Mouse (Mus musculus) liver, adult 10 weeks (tissue): ENCODE measurements around the gene Gm5150. TPM values are rescaled to one million over a fixed set of nuclear protein-coding genes. Genes with fewer than 3 reads are reported as not detected.

Source experiments
- polyA plus RNA-seq: library from polyadenylated mRNA; stranded (reverse); fragments of 350-450 nt; fragmentation: Illumina TruSeq; extraction: RNeasy Lipid Tissue Mini Kit (QIAGEN cat#74804); gene quantifications from one replicate; pipeline ENCODE4 v1.2.3, GENCODE M21; 2014; ENCODE audit warnings: low read depth, low replicate concordance

The Gm5150 gene
- polyA plus RNA-seq: 0.77 TPM

DNA sequence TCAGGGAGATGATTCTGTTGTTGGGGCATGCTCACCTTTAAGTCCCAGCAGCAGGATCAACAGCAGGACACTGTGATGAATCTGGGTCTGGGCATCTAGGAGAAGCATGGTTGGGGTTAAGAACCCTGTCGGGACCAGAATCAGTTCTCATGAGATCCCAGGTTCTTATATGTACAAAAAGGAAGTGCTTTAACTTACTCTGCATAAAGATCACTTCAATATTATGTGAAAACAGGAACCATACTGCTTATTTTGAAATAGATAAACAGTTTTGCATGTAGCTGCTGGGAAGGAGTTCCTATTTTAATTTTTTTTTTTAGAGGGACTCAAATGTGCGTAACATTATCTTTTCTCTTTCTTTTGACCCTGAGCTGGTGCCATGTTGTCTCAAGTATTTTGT, at the start of gene Gm5150:
Gene Gm5150 (minus strand): TSS at position 223 of the 400 bp plus-strand sequence.

Other genes starting within 250 kb of the Gm5150 start
- 0.64 TPM for gene Sirpb1c, start 157.9 kb downstream of the Gm5150 start, polyA plus RNA-seq